Mouse (Mus musculus): ENCODE measurements at regions not wholly inside any gene's neighbourhood (a gene's known extent, or its start where the extent isn't known, plus 50 kb on each side); places are given as distances from the start of the nearest gene placed in this dataset.

GRCm38 (mm10) chr9:14104921-14105320 lies 169.9 kb upstream of the Sesn3 start:
- TF ChIP-seq POLR2A (IDR thresholded peaks at IDR 0.05; ENCODE audit: insufficient read depth, low read depth, low read length) (no peak), CTCF (IDR thresholded peaks at IDR 0.05; ENCODE audit: insufficient read depth, low read depth, low read length) (no peak)
